Mouse (Mus musculus) ES-Bruce4 (cell line): Measurements from ENCODE around the gene Dner.

ENCODE experiments used
- CTCF ChIP-seq: IDR thresholded peaks from one replicate; pipeline ENCODE4 v1.8.1; 2011; ENCODE audit warnings: low read depth, low read length
- EP300 ChIP-seq: IDR thresholded peaks from 2 replicates; pipeline ENCODE4 v1.6.1; 2011; ENCODE audit warnings: low read depth, low read length; ENCODE audit not compliant: insufficient read depth
- POLR2A ChIP-seq: IDR thresholded peaks from one replicate; pipeline ENCODE4 v1.8.1; 2011; ENCODE audit warnings: low read length; ENCODE audit not compliant: insufficient read depth

- TF ChIP-seq POLR2A (no peak), CTCF (no peak), EP300 (no peak)
Measured at GRCm38 (mm10) chr1:84399118-84399517, 296.9 kb downstream of the Dner start.
